Mouse (Mus musculus): ENCODE measurements around the gene Gm10720.
A peak's percentile ranks its signal among the peaks of the same experiment; 100 is the strongest.
"Not testable (repeated sequence)": the region's sequence is repeated elsewhere in the genome, so short reads cannot be mapped to it uniquely, and the experiment has no call there.

The Gm10720 gene

GRCm38 (mm10) chr9:3025653-3026052 lies 10.2 kb downstream of the Gm10720 start:
- not testable (repeated sequence) for DNase-seq (ENCODE audit: low spot score)

GRCm38 (mm10) chr9:3026136-3026535 lies 10.7 kb downstream of the Gm10720 start:
- not testable (repeated sequence) for DNase-seq (ENCODE audit: low spot score)

- not testable (repeated sequence) for DNase-seq (ENCODE audit: low spot score)
Observed at GRCm38 (mm10) chr9:3026741-3027140, 11.3 kb downstream of the Gm10720 start.

- peak; percentile 60 for DNase-seq (ENCODE audit: low spot score)
Observed at GRCm38 (mm10) chr9:3027200-3027599, 11.7 kb downstream of the Gm10720 start.

GRCm38 (mm10) chr9:3029276-3030000 lies 14.0 kb downstream of the Gm10720 start:
- DNase-seq (ENCODE audit: low spot score) = not testable (repeated sequence)

- DNase-seq (ENCODE audit: low spot score) = peak; percentile 94
Observed at GRCm38 (mm10) chr9:3030677-3031318, 15.3 kb downstream of the Gm10720 start.

- not testable (repeated sequence) for DNase-seq (ENCODE audit: low spot score)
Observed at GRCm38 (mm10) chr9:3034299-3034698, 18.8 kb downstream of the Gm10720 start, which contains the start of gene Gm17535. Gene Gm17535 (plus strand): TSS chr9:3034599.

GRCm38 (mm10) chr9:3036577-3036976 lies 21.1 kb downstream of the Gm10720 start, which contains the start of gene Gm10715:
Gene Gm10715 (plus strand): TSS chr9:3036877.
- DNase-seq (ENCODE audit: low spot score) = not testable (repeated sequence)

- DNase-seq (ENCODE audit: low spot score) = peak; percentile 11
Observed at GRCm38 (mm10) chr9:3038161-3038560, 22.7 kb downstream of the Gm10720 start.
